Mouse (Mus musculus): ENCODE results near the gene Rab3il1. TPM values are rescaled to one million over a fixed set of nuclear protein-coding genes. Genes with fewer than 3 reads are reported as not detected.

Gene Rab3il1
- polyA plus RNA-seq, 1 experiment from 2014 or later = 30.0 TPM

- Histone ChIP-seq H3K4me2 (ENCODE audit: low read length) (no peak overlapping the region), H3K27me3 (replicated peaks; ENCODE audit: control insufficient read depth, insufficient read depth, low read length) (no peaks in the 10 kb centered on the region), H3K9me3 (ENCODE audit: control insufficient read depth, low read length) (no peaks in the 10 kb centered on the region), H3K4me3 (ENCODE audit: low read depth, low read length) (no peak overlapping the region), H3K9ac (ENCODE audit: low read length) (no peak overlapping the region), H3K36me3 (ENCODE audit: control insufficient read depth, insufficient read depth, low read length) (peaks cover 74% of the 10 kb centered on the region), H3K27ac (ENCODE audit: low read depth) (no peak overlapping the region), H3K4me1 (replicated peaks; ENCODE audit: control insufficient read depth, insufficient read depth, low read length) (peaks cover 5% of the 10 kb centered on the region)
- DNase-seq (ENCODE audit: low spot score) = no peak
- no peak for ATAC-seq (replicated peaks; ENCODE audit: low FRiP score, low TSS enrichment, low read depth)
- WGBS = 95% methylated on average over 5 of the region's 5 CpGs
Observed at GRCm38 (mm10) chr19:10062862-10063261, 61.4 kb downstream of the Rab3il1 start.

GRCm38 (mm10) chr19:10064173-10065012, 62.9 kb downstream of the Rab3il1 start:
- H3K9me3 ChIP-seq (ENCODE audit: control insufficient read depth, low read length) = no peaks in the 10 kb centered on the region
- H3K4me3 ChIP-seq (ENCODE audit: low read depth, low read length) = no peak overlapping the region
- 90% methylated on average over 10 of the region's 10 CpGs for WGBS
- H3K36me3 ChIP-seq (ENCODE audit: control insufficient read depth, insufficient read depth, low read length) = peaks cover 86% of the 10 kb centered on the region
- H3K27ac ChIP-seq (ENCODE audit: low read depth) = no peak overlapping the region
- peaks cover 5% of the 10 kb centered on the region for H3K4me1 ChIP-seq (replicated peaks; ENCODE audit: control insufficient read depth, insufficient read depth, low read length)
- no peak overlapping the region for H3K4me2 ChIP-seq (ENCODE audit: low read length)
- ATAC-seq (replicated peaks; ENCODE audit: low FRiP score, low TSS enrichment, low read depth) = no peak
- no peaks in the 10 kb centered on the region for H3K27me3 ChIP-seq (replicated peaks; ENCODE audit: control insufficient read depth, insufficient read depth, low read length)
- no peak overlapping the region for H3K9ac ChIP-seq (ENCODE audit: low read length)
- DNase-seq (ENCODE audit: low spot score) = no peak

- Histone ChIP-seq H3K4me1 (replicated peaks; ENCODE audit: control insufficient read depth, insufficient read depth, low read length) (peaks cover 5% of the 10 kb centered on the region), H3K27ac (ENCODE audit: low read depth) (no peak overlapping the region), H3K4me2 (ENCODE audit: low read length) (no peak overlapping the region), H3K4me3 (ENCODE audit: low read depth, low read length) (no peak overlapping the region), H3K36me3 (ENCODE audit: control insufficient read depth, insufficient read depth, low read length) (peaks cover 98% of the 10 kb centered on the region), H3K9ac (ENCODE audit: low read length) (no peak overlapping the region), H3K27me3 (replicated peaks; ENCODE audit: control insufficient read depth, insufficient read depth, low read length) (no peaks in the 10 kb centered on the region), H3K9me3 (ENCODE audit: control insufficient read depth, low read length) (no peaks in the 10 kb centered on the region)
- 84% methylated on average over 5 of the region's 5 CpGs for WGBS
- ATAC-seq (replicated peaks; ENCODE audit: low FRiP score, low TSS enrichment, low read depth) (no peak), DNase-seq (ENCODE audit: low spot score) (no peak)
Observed at GRCm38 (mm10) chr19:10065465-10066188, 64.2 kb downstream of the Rab3il1 start.

- no peak for ATAC-seq (replicated peaks; ENCODE audit: low FRiP score, low TSS enrichment, low read depth)
- Histone ChIP-seq H3K36me3 (ENCODE audit: control insufficient read depth, insufficient read depth, low read length) (peaks cover 99% of the 10 kb centered on the region), H3K27ac (ENCODE audit: low read depth) (no peak overlapping the region)
Observed at GRCm38 (mm10) chr19:10066189-10066500, 64.7 kb downstream of the Rab3il1 start.

GRCm38 (mm10) chr19:10066502-10066901, 65.0 kb downstream of the Rab3il1 start:
- H3K27ac ChIP-seq (ENCODE audit: low read depth) = no peak overlapping the region
- H3K36me3 ChIP-seq (ENCODE audit: control insufficient read depth, insufficient read depth, low read length) = peaks cover 99% of the 10 kb centered on the region
- DNase-seq (ENCODE audit: low spot score) (no peak), ATAC-seq (replicated peaks; ENCODE audit: low FRiP score, low TSS enrichment, low read depth) (no peak)
- no peak overlapping the region for H3K9ac ChIP-seq (ENCODE audit: low read length)
- no peak overlapping the region for H3K4me2 ChIP-seq (ENCODE audit: low read length)
- no peaks in the 10 kb centered on the region for H3K9me3 ChIP-seq (ENCODE audit: control insufficient read depth, low read length)
- 95% methylated on average over 3 of the region's 3 CpGs for WGBS
- no peaks in the 10 kb centered on the region for H3K27me3 ChIP-seq (replicated peaks; ENCODE audit: control insufficient read depth, insufficient read depth, low read length)
- H3K4me1 ChIP-seq (replicated peaks; ENCODE audit: control insufficient read depth, insufficient read depth, low read length) = no peaks in the 10 kb centered on the region; the same call in 1 of the 2 replicates
- H3K4me3 ChIP-seq (ENCODE audit: low read depth, low read length) = no peak overlapping the region

More at GRCm38 (mm10) chr19:10066189-10066500, 64.7 kb downstream of the Rab3il1 start:
- Histone ChIP-seq H3K9me3 (ENCODE audit: control insufficient read depth, low read length) (no peaks in the 10 kb centered on the region), H3K27me3 (replicated peaks; ENCODE audit: control insufficient read depth, insufficient read depth, low read length) (no peaks in the 10 kb centered on the region), H3K9ac (ENCODE audit: low read length) (no peak overlapping the region), H3K4me3 (ENCODE audit: low read depth, low read length) (no peak overlapping the region), H3K4me1 (replicated peaks; ENCODE audit: control insufficient read depth, insufficient read depth, low read length) (peaks cover 2% of the 10 kb centered on the region), H3K4me2 (ENCODE audit: low read length) (no peak overlapping the region)
- 91% methylated on average over 4 of the region's 4 CpGs for WGBS
- DNase-seq (ENCODE audit: low spot score) = no peak

- H3K4me2 ChIP-seq (ENCODE audit: low read length) = no peak overlapping the region
- no peaks in the 10 kb centered on the region for H3K4me1 ChIP-seq (replicated peaks; ENCODE audit: control insufficient read depth, insufficient read depth, low read length)
- 90% methylated on average over 7 of the region's 7 CpGs for WGBS
- ATAC-seq (replicated peaks; ENCODE audit: low FRiP score, low TSS enrichment, low read depth) (no peak), DNase-seq (ENCODE audit: low spot score) (no peak)
- H3K4me3 ChIP-seq (ENCODE audit: low read depth, low read length) = no peak overlapping the region
- H3K27ac ChIP-seq (ENCODE audit: low read depth) = no peak overlapping the region
- peaks cover 97% of the 10 kb centered on the region for H3K36me3 ChIP-seq (ENCODE audit: control insufficient read depth, insufficient read depth, low read length)
- H3K27me3 ChIP-seq (replicated peaks; ENCODE audit: control insufficient read depth, insufficient read depth, low read length) = no peaks in the 10 kb centered on the region
- no peak overlapping the region for H3K9ac ChIP-seq (ENCODE audit: low read length)
- H3K9me3 ChIP-seq (ENCODE audit: control insufficient read depth, low read length) = no peaks in the 10 kb centered on the region
Observed at GRCm38 (mm10) chr19:10067701-10068100, 66.2 kb downstream of the Rab3il1 start.

- ATAC-seq (replicated peaks; ENCODE audit: low FRiP score, low TSS enrichment, low read depth) (no peak), DNase-seq (ENCODE audit: low spot score) (no peak)
- H3K4me2 ChIP-seq (ENCODE audit: low read length) = no peak overlapping the region
- no peak overlapping the region for H3K27ac ChIP-seq (ENCODE audit: low read depth)
- peaks cover 98% of the 10 kb centered on the region for H3K36me3 ChIP-seq (ENCODE audit: control insufficient read depth, insufficient read depth, low read length)
- H3K9me3 ChIP-seq (ENCODE audit: control insufficient read depth, low read length) = no peaks in the 10 kb centered on the region
- H3K27me3 ChIP-seq (replicated peaks; ENCODE audit: control insufficient read depth, insufficient read depth, low read length) = no peaks in the 10 kb centered on the region
- WGBS = 92% methylated on average over 8 of the region's 8 CpGs
- H3K4me1 ChIP-seq (replicated peaks; ENCODE audit: control insufficient read depth, insufficient read depth, low read length) = no peaks in the 10 kb centered on the region
- no peak overlapping the region for H3K4me3 ChIP-seq (ENCODE audit: low read depth, low read length)
- no peak overlapping the region for H3K9ac ChIP-seq (ENCODE audit: low read length)
Observed at GRCm38 (mm10) chr19:10070186-10070980, 68.9 kb downstream of the Rab3il1 start.

- DNase-seq (ENCODE audit: low spot score) (no peak), ATAC-seq (replicated peaks; ENCODE audit: low FRiP score, low TSS enrichment, low read depth) (no peak)
- Histone ChIP-seq H3K36me3 (ENCODE audit: control insufficient read depth, insufficient read depth, low read length) (peaks cover 98% of the 10 kb centered on the region), H3K4me3 (ENCODE audit: low read depth, low read length) (no peak overlapping the region), H3K9ac (ENCODE audit: low read length) (no peak overlapping the region), H3K27me3 (replicated peaks; ENCODE audit: control insufficient read depth, insufficient read depth, low read length) (no peaks in the 10 kb centered on the region), H3K9me3 (ENCODE audit: control insufficient read depth, low read length) (no peaks in the 10 kb centered on the region), H3K4me2 (ENCODE audit: low read length) (no peak overlapping the region), H3K27ac (ENCODE audit: low read depth) (no peak overlapping the region), H3K4me1 (replicated peaks; ENCODE audit: control insufficient read depth, insufficient read depth, low read length) (no peaks in the 10 kb centered on the region)
- WGBS = 93% methylated on average over 5 of the region's 5 CpGs
Observed at GRCm38 (mm10) chr19:10071166-10071565, 69.7 kb downstream of the Rab3il1 start.

All from intestine, embryonic 14.5 days (tissue).